Mouse (Mus musculus) E14TG2a.4 (cell line): ENCODE results near the gene Lrrc57.

Experiments
- CTCF ChIP-seq: conservative IDR thresholded peaks from 2 replicates; pipeline ENCODE4 v1.5.1; 2014; ENCODE audit warnings: low read length
- POU5F1 ChIP-seq: IDR thresholded peaks from 2 replicates; pipeline ENCODE4 v1.6.1; 2014; ENCODE audit warnings: low read length, borderline replicate concordance

DNA sequence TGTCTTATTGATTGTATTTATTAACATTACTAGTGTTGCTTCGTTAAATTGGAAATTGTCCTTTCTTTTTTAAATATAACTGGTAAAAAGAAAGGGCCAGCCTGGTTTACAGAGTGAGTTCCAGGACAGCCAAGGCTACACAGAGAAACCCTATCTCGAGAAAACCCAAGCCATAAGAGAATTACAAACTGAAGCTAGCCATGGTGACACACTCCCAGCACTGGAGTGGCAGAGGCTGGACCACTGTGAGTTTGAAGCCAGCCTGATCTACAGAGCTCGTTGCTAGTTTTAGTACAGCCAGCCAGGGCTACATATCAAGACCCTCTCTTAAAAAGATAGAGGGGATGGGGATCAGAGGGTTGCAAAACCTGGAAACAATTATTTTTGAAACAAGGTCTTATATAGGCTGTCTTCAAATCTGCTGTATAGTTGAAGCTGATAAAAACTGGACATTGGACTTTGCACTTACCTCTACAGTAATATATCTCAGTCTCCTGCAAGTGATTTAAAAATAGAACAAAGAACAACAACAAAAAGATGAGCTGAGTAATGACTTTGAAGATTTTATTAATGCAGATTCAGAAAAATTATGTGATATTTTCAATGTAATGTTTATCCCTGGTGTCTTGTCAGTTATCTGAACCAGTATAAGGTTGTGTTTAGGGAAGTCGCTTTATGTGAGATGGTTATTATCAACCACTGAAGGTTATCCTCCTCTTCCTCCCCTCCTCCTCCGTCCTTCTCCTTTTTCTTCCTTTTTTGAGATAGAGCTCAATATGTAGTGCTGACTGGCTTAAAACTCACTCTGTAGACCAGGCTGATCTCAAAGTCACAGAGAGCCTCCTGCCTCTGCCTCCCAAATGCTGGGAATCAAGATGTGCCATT, 7.2 kb upstream of the Lrrc57 start:
- TF ChIP-seq CTCF (no peak), POU5F1 (no peak)
